Mouse (Mus musculus) lung, postnatal 0 days (tissue): ENCODE measurements around the gene Zfp750. TPM values are rescaled to one million over a fixed set of nuclear protein-coding genes. Genes with fewer than 3 reads are reported as not detected.

Source experiments
- ATAC-seq: fragments of 200-750 bp; cut with Nextera tagmentation; 2 replicates; pipeline ENCODE4 v1.8.0; 2017; ENCODE audit warnings: moderate library complexity
- DNase-seq: peaks from one replicate; pipeline ENCODE4 v3.0.0-alpha.2; 2016; ENCODE audit warnings: low spot score
- H3K27ac ChIP-seq: fragments of 300-500 bp; sonication (generic); 2 replicates; pipeline ENCODE4 v1.5.1; 2014; ENCODE audit warnings: antibody characterized with exemption, mild to moderate bottlenecking, low read length, mixed read lengths
- H3K27me3 ChIP-seq: fragments of 300-500 bp; sonication (generic); replicated peaks from 2 replicates; pipeline ENCODE4 v1.6.1; 2014; ENCODE audit warnings: low read length, mixed read lengths; ENCODE audit not compliant: insufficient read depth
- H3K36me3 ChIP-seq: fragments of 300-500 bp; sonication (generic); 2 replicates; pipeline ENCODE4 v1.6.1; 2014; ENCODE audit warnings: low read length, mixed read lengths; ENCODE audit not compliant: insufficient read depth
- H3K4me1 ChIP-seq: fragments of 300-500 bp; sonication (generic); 2 replicates; pipeline ENCODE4 v1.6.1; 2014; ENCODE audit warnings: antibody characterized with exemption, low read depth, low read length, mixed read lengths; ENCODE audit not compliant: insufficient read depth
- H3K4me2 ChIP-seq: fragments of 300-500 bp; sonication (generic); replicated peaks from 2 replicates; pipeline ENCODE4 v1.6.1; 2014; ENCODE audit warnings: low read depth, mild to moderate bottlenecking, low read length, moderate library complexity, mixed read lengths
- H3K4me3 ChIP-seq: fragments of 300-500 bp; sonication (generic); 2 replicates; pipeline ENCODE4 v1.5.1; 2014; ENCODE audit warnings: low read depth, low read length
- H3K9ac ChIP-seq: fragments of 300-500 bp; sonication (generic); replicated peaks from 2 replicates; pipeline ENCODE4 v1.6.1; 2014; ENCODE audit warnings: low read depth, mild to moderate bottlenecking
- H3K9me3 ChIP-seq: fragments of 300-500 bp; sonication (generic); 2 replicates; pipeline ENCODE4 v1.6.1; 2016; ENCODE audit warnings: low read length, mixed read lengths
- CTCF ChIP-seq: IDR thresholded peaks from 2 replicates; pipeline ENCODE4 v1.5.1; 2016; ENCODE audit warnings: antibody characterized with exemption, mild to moderate bottlenecking
- EP300 ChIP-seq: IDR thresholded peaks from 2 replicates; pipeline ENCODE4 v1.6.1; 2016; ENCODE audit warnings: antibody characterized with exemption, mild to moderate bottlenecking, control low read depth
- WGBS: fragments of 180-500 bp; shearing (Covaris S2); extraction: QIAGEN DNeasy Blood & Tissue Kit; methylation state at CpG from one replicate; pipeline ENCODE4 v1.1.7; 2014; 5-methylcytosine and 5-hydroxymethylcytosine counted together
- polyA plus RNA-seq: library from polyadenylated mRNA; unstranded; fragments of >200 nt; fragmentation: Nextera tagmentation; extraction: Ambion mirVana; gene quantifications from 2 replicates; pipeline ENCODE4 v1.2.1, GENCODE M21; 2015

Zfp750 gene
- polyA plus RNA-seq: 0.63 and 1.0 TPM in 2 replicates

DNA sequence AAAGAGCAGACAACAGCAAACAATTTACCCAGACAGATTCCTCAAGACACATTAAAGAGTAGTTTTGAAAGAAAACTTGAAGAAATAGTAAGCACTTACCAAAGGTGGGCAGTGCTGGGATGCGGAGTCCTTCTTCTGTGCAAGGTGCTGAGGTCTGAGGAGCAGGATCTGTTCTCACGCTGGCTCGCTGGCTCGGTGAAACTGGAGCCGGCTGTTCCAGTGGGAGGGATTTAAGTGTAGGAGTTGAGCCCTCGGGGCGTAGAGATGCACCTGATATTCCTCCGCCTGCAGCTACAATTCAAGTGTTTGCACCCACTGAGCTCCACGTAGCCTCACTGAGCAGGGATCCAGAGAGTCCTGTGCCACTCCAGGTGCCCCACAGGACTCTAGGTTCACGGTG is at the start of gene Zfp750:
Gene Zfp750, minus strand, starts transcription at position 203 of the 400 bp plus-strand sequence.
- Histone ChIP-seq H3K27ac (no peak within 1 kb of the TSS), H3K36me3 (no peaks in the 10 kb centered on the region), H3K27me3 (no peaks in the 10 kb centered on the region), H3K9me3 (no peaks in the 10 kb centered on the region), H3K9ac (no peak within 1 kb of the TSS), H3K4me1 (no peaks in the 10 kb centered on the region), H3K4me2 (no peak within 1 kb of the TSS), H3K4me3 (no peak within 1 kb of the TSS)
- peak; percentile 34 for DNase-seq
- TF ChIP-seq CTCF (no peak), EP300 (no peak)
- WGBS: 50% methylated on average over 10 of the region's 10 CpGs
- peak; percentile 35 for ATAC-seq

DNA sequence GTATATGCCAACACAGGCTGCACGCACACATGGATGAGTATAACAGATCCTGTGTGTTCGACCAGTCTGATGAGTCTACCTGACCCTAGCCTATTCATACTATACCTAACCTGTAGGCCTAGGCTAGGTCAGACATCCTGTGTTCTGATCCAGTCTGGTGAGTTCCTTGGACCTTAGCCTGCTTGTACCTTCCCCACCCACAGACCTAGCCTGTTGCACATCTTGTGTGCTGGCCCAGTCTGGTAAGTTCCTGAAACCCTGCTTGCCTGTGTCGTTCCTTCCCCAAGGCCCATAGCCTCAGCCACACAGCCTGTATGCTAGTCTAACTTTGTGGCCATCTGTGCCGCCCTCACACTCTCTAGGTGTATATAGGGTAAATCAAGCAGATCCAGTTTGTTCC is 45.1 kb upstream of the Zfp750 start:
- no peak for TF ChIP-seq EP300
- TF ChIP-seq CTCF: no peak
- no peaks in the 10 kb centered on the region for H3K4me1 ChIP-seq
- no peak for ATAC-seq
- no peak overlapping the region for H3K4me2 ChIP-seq
- DNase-seq: no peak
- no peaks in the 10 kb centered on the region for H3K36me3 ChIP-seq
- no peaks in the 10 kb centered on the region for H3K9me3 ChIP-seq
- H3K9ac ChIP-seq: no peak overlapping the region
- H3K27me3 ChIP-seq: no peaks in the 10 kb centered on the region
- H3K27ac ChIP-seq: no peak overlapping the region
- H3K4me3 ChIP-seq: no peak overlapping the region
- 94% methylated on average over 4 of the region's 4 CpGs for WGBS

GRCm38 (mm10) chr11:121563312-121563711 is 44.2 kb upstream of the Zfp750 start:
- 96% methylated on average over 5 of the region's 5 CpGs for WGBS
- TF ChIP-seq CTCF (no peak), EP300 (no peak)
- Histone ChIP-seq H3K27me3 (no peaks in the 10 kb centered on the region), H3K4me3 (no peak overlapping the region), H3K9ac (no peak overlapping the region), H3K4me2 (no peak overlapping the region), H3K27ac (no peak overlapping the region), H3K4me1 (no peaks in the 10 kb centered on the region), H3K9me3 (no peaks in the 10 kb centered on the region), H3K36me3 (0 out of 2 replicates have a peak, but pooled peaks cover 3% of the 10 kb centered on the region)
- ATAC-seq: no peak
- no peak for DNase-seq

DNA sequence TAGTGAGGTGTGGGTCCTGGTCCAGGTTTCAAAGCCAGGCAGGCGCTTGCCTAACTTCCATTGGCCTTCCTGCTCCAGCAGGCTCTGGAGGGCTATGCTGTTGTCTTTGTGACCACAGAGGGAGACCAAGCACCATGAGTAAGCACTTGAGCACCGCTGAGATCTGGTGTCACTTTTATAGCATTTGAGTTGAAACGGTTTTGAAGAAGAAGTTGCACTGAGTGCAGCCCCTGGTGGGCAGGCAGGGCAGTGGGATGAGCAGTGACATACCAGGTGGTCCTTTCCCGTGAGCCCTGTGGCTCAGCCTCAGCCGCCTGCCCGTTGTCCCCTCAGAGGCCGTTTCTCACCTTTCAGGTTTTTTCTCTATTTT is 41.1 kb upstream of the Zfp750 start:
- no peak for DNase-seq
- WGBS: 58% methylated on average over 7 of the region's 7 CpGs
- H3K4me2 ChIP-seq: no peak overlapping the region
- H3K4me1 ChIP-seq: no peaks in the 10 kb centered on the region
- H3K27ac ChIP-seq: no peak overlapping the region
- 0 out of 2 replicates have a peak, but pooled peaks have one; percentile 19 for ATAC-seq
- no peak overlapping the region for H3K9ac ChIP-seq
- TF ChIP-seq EP300: no peak
- TF ChIP-seq CTCF: peak; percentile 43
- no peaks in the 10 kb centered on the region for H3K27me3 ChIP-seq
- H3K36me3 ChIP-seq: 0 out of 2 replicates have a peak, but pooled peaks cover 7% of the 10 kb centered on the region
- no peaks in the 10 kb centered on the region for H3K9me3 ChIP-seq
- no peak overlapping the region for H3K4me3 ChIP-seq

GRCm38 (mm10) chr11:121559527-121560293 is 40.6 kb upstream of the Zfp750 start:
- Histone ChIP-seq H3K27ac (no peak overlapping the region), H3K36me3 (0 out of 2 replicates have a peak, but pooled peaks cover 7% of the 10 kb centered on the region), H3K9me3 (no peaks in the 10 kb centered on the region), H3K27me3 (no peaks in the 10 kb centered on the region), H3K4me1 (no peaks in the 10 kb centered on the region), H3K9ac (no peak overlapping the region), H3K4me2 (no peak overlapping the region), H3K4me3 (no peak overlapping the region)
- ATAC-seq (no peak), DNase-seq (no peak)
- no peak for TF ChIP-seq CTCF
- TF ChIP-seq EP300: no peak
- 73% methylated on average over 4 of the region's 4 CpGs for WGBS

- no peak overlapping the region for H3K27ac ChIP-seq
- ATAC-seq (no peak), DNase-seq (no peak)
- WGBS: 88% methylated on average over 3 of the region's 3 CpGs
- no peaks in the 10 kb centered on the region for H3K9me3 ChIP-seq
- H3K9ac ChIP-seq: no peak overlapping the region
- H3K4me2 ChIP-seq: no peak overlapping the region
- H3K27me3 ChIP-seq: no peaks in the 10 kb centered on the region
- no peak overlapping the region for H3K4me3 ChIP-seq
- no peak for TF ChIP-seq EP300
- no peak for TF ChIP-seq CTCF
- H3K4me1 ChIP-seq: no peaks in the 10 kb centered on the region
- H3K36me3 ChIP-seq: 0 out of 2 replicates have a peak, but pooled peaks cover 7% of the 10 kb centered on the region
Measured at GRCm38 (mm10) chr11:121558522-121558921, 39.4 kb upstream of the Zfp750 start.
